Mouse (Mus musculus): ENCODE results near the gene Dand5. TPM values are rescaled to one million over a fixed set of nuclear protein-coding genes. Genes with fewer than 3 reads are reported as not detected.

Dand5 gene
- total RNA-seq, 2 experiments from 2014 or later: 10.3 to 10.9 TPM

DNA sequence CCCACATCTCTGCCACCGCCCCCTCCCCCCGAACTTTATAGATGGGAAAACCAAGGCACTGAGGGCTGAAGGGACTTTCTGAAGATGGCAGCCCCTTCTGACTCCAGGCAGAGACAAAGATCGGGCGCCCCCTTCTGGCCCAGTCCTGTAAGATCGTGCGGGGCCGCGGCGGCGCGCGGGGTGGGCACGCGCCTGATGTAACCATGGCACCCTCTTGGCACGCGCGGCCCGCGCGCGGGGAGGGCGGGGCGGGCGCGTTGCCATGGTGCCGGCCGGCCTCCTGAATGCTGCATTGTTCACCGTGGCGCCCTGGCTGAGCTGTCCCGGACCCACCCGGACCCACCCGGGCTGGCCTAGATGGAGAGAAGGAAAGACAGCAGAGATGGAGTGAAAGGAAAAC lies 11.7 kb downstream of the Dand5 start:
- DNase-seq (ENCODE audit: low spot score in 2 of 2): peak; percentile 96 to 97
- intact Hi-C loops (cut with DNase I): loop anchor here (2.0 to 5.0 kb wide), 3 partner anchors 39 to 169 kb away; no protein-coding TSS in a partner anchor

DNA sequence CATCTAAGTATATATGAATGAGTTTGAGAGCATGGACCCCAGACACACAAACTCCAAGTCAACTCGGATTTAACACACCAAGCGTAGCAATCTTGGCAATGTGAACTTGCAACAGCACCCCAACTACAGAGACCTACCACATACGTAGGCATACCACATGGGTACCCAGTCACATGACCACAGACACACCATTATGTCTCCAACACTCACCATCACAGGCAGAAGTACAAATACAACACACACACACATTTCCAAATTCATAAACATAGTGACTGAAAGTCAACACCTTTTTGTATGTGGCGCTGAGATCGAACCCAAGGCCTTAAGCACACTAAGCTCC lies 12.7 kb downstream of the Dand5 start:
- DNase-seq (ENCODE audit: low spot score in 2 of 2): no peak
- intact Hi-C loops (cut with DNase I): loop anchor here (2.0 to 5.0 kb wide), 3 partner anchors 38 to 168 kb away; no protein-coding TSS in a partner anchor

DNA sequence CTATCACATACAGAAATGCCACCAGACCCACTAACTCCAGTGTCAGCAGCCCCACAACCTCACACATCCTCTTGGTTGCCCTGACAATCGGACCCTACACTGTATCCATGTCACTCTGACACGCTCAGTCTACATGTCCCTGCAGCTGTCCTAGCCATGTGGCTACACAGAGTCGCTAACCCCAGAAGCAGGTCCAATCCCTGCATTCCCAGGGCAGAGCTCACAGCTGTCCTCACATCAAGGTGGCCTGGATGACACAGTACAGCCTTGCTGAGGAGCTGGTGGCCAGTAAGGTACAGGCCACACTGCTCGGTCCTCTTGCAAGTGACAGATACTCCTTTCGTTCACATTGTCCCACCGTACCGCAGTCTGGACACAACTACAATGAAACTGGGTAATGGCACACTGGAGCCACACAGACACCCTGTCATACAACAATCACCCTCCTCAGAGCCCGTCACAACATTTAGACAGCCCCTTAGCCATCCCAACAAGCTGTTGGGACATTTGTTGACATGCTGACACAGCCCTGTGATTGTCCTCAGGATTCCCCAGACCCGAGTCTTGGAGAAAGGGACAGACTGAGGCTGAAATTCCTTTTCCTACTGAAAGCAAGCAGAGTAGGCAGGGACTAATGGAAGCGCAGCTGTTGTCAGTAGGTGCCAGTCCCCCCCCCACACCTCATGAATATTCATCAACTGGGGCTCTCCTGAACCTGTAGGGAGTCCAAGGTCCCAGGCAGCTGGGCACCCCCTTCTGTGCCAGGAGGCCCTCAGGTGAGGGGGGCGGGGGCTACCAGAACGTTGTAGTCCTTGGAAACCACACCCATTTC lies 13.3 kb downstream of the Dand5 start:
- intact Hi-C loops (cut with DNase I): no loop called here

DNA sequence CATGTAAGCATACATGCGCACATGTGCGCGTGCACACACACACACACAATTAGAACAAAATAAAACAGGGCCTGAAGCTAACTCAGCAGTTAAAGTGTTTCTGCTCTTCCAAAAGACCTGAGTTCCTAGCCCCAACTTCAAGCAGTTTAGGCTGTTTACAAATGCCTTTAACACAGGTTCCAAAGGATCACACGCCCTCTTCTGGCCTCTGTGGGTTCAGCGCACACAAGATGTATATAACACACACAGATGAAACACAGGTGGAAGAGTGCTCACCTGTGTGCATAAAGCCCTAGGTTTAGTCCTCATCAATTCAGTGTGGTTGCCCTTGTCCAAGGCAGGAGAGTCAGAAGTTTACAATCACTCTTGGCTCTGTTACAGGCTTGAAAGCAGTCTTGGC lies 16.6 kb downstream of the Dand5 start:
- no peak for DNase-seq (ENCODE audit: low spot score in 2 of 2)
- intact Hi-C loops (cut with DNase I): no loop called here

More for the DNA sequence above, 13.3 kb downstream of the Dand5 start:
- DNase-seq (ENCODE audit: low spot score in 2 of 2): no peak

DNA sequence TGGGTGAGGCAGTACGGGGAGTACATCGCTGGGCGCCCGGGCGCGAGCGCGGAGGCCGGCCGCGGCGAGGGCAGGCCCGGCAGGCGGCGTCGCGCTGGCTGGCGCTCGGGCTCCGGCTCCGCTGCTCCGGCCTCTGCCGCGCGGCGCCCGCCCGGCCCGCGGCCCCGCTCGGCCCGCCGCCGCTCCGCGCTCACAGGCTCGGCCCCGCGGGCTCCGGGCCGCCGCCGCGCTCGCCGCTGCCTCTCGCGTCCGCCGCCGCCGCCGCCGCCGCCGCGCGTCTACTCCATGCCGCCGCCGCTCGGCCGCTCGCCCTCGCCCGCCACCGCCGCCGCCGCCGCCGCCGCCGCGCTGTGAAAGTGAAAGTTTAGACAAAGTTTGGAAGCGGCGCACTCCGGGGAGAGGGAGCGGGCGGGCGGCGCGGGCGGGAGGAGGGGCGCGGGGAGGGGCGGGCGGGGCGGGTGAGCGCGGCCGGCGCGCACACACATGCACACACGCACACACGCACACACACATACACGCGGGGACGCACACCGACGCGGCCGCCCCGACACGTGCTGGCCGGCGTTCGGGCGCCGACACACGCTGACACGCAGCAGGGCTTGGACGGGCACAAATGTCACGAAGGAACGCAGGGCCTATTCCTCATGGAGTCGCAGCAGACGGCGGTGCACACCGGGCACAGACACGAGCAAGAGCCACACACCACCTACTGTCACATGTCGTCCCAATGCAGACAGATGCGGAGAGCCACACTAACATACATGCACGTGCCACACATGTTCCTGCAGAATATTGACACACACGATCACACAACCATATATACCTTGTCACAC lies 22.4 kb downstream of the Dand5 start, which contains the start of gene Nfix:
Gene Nfix (minus strand): TSS at position 346 of the 833 bp plus-strand sequence.
- intact Hi-C loops (cut with DNase I): loop anchor here (2.0 to 5.0 kb wide), 2 partner anchors 33 to 59 kb away; no protein-coding TSS in a partner anchor

DNA sequence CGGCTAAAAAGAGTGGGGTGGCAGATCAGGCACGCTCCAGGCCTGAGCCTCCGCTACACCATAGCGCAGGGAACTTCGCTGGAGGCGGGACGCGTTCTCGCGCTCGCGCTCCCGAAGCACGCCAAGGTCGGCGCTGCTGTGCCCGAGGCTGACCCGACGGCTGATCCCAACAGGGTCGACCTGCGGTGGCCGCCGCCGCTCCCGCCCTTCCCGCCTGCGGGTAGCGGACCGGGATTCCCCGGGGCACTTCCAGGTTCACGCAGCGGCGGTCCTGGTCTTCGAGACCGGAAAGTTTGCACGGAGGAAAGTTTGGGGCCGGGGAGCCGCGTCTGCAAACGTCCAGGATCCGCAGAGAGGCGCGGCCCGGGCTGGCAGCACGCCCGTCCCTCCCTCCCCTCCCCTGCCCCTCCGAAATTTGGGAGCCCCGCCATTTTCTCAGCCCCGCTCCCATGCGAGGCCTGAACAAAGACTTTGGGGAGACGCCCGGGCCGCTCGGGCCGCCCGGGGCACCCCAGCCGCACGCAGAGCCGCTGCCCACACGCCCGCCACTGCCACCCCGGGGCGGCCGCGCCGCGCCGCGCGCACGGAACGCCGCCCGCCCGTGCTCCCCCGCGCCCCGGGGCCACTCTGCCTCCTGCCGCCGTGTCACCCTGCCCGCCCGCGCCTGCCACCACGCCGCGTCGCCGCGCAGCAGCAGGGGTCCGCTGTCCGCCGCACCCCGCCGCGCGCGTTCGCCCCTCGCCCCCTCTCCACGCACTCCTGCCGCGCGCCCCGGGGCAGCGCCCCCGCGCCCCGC lies 23.3 kb downstream of the Dand5 start:
- intact Hi-C loops (cut with DNase I): no loop called here
- peak in 1 of 2 experiments; percentile 68 for DNase-seq (ENCODE audit: low spot score in 2 of 2)

More for the DNA sequence above, 22.4 kb downstream of the Dand5 start, which contains the start of gene Nfix:
- peak; percentile 65 for DNase-seq (ENCODE audit: low spot score in 2 of 2)

DNA sequence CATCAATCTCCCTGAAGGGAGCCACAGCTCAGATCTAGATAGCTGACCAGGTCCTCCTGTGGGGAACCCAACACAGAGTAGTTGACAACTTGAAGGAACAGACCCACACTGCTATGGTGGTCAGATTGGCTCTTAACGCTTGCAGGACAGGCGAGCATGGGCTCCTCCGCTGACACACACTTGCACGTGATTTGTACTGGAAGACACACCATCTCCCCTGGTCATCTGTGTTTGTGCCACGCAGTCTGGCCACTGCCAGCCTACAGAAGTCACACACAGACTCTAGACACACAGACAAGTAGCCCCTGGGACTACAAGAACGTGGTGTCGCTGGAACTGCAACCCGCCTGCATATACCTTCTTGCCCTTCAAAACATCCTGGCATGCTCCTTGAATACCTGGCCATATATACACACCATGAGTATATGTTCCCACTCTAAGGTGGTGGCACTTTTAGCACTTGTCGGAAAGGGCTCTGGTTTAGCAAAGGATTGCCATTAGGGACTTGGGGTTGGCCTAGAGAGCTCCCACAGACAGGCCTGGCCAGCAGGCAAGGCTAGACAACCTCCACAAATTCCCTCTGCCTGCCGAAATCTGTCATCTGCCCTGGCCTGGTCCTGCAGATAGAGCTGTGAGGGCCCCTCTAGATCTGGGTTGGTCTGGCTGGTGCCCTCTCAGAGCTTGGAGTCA lies 24.0 kb downstream of the Dand5 start:
- intact Hi-C loops (cut with DNase I): no loop called here
- no peak for DNase-seq (ENCODE audit: low spot score in 2 of 2)

DNA sequence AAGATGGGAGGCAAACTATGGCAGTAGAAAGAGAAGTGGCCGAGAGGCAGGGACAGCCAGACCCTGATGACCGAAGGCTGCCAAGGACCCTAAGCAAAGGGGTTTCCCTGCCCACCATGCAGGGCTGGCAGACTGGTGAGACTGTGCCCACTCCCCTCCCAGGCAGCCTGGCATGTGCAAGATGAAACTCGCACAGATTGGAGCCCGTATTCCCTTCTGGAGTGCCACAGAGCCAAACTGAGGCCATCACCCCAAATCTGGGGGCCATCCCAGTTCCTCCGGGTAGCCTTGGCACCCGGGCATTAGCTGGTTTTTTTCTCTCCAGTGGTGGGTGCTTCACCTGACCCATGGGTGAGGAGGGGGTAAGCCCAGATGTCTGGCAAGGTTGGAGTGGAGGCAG lies 24.7 kb downstream of the Dand5 start:
- no peak for DNase-seq (ENCODE audit: low spot score in 2 of 2)

DNA sequence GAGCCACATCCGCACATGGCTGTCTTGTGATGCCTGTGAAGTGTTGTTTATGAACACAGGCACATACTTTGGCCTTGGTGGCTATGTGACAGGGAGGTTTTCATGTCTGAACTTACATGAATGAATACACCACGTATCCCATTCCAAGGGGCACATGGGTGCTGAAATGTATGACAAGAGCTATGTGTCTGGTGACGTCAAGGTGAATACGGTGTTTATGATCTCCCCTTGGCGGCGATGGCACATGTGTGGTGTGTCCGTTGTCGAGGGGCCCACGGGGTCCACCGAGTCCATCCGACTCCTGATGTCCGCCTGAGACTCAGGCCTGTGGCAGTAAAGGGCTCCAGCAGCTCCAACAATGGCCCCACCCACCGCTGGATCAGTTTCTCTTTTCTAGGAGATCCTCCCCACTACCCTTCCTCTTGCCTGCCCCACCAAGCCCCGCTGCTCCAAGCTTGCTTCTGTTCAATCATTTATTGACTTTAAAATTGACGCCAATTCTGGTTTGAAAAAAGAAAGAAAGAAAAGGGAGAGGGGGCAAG lies 25.3 kb downstream of the Dand5 start:
- intact Hi-C loops (cut with DNase I): no loop called here
- no peak for DNase-seq (ENCODE audit: low spot score in 2 of 2)

More for the DNA sequence above, 24.7 kb downstream of the Dand5 start:
- intact Hi-C loops (cut with DNase I): no loop called here

DNA sequence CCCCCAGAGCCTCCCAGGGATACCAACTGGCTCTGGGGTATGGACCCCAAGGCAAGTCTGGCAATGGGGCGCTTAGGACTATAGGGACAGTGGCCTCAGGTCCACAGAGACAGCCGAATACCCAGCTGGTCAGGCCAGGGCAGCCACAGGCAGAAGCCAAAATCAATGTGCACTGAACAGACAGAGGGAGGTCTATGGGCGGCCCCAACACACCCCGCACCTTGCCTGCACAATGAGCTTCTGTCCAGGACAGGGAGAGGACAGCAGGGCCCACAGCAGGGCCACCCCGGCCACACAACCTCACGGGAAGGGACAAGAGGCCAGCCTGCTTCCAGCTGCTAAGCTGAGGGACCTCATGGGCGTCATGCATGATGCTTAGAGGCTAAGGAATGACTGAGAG lies 28.1 kb downstream of the Dand5 start:
- intact Hi-C loops (cut with DNase I): loop anchor here (1.0 kb wide), 1 partner anchor 19 kb away; no protein-coding TSS in a partner anchor
- peak in 1 of 2 experiments; percentile 70 for DNase-seq (ENCODE audit: low spot score in 2 of 2)

DNA sequence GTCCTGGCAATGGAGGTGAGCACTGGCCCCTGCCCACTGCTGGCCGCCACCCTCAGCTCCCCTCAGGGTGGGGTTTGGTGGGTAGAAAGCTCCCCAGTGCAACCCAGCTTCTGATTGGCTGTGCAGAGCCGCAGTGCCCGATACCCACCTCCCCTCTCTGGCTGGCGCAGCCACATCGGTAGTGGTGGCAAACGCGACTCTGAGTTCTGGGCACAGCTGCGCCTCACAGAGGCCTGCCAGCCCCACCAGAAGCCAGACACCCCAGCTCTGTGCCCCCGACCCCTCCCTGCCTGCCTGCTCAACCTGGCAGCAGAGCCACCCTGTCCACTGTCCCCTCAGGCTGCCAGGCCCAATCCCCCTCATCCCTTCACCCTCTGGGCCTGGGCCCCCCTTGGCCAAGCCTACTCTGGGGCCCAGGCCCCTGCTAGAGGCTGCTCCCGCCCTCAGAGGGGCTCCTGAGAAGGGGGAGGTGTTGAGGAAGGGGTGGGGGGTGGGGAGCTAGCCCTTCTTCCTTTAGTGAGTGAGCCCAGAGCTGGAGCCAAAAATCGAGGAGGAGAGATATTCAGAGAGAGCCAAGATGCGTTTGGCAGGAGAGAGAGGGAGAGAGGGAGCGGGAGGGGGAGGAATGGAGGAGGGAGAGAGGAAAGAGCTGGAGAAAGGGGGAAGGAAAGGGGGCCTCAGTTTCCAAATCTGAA lies 28.7 kb downstream of the Dand5 start:
- DNase-seq (ENCODE audit: low spot score in 2 of 2): peak; percentile 71
- intact Hi-C loops (cut with DNase I): loop anchor here (1.0 kb wide), 1 partner anchor 19 kb away; no protein-coding TSS in a partner anchor

DNA sequence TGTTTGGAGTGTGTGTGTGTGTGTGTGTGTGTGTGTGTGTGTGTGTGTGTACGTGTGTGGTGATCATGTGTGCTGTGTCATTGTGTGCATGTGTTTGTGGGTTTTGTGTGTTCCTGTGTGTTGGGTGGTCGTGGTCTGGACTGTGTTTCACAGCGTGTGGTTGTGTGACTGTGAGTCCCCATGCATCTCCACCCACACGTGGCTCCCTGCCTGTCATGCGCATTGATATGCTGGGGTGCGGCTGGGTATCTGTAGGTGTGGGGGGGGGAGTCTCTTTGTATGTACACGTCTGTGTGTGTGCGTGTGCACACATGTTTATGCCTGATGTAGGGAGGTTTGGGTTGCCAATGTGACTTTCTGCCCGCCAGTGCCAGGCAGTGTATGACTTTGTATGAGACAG lies 29.5 kb downstream of the Dand5 start:
- intact Hi-C loops (cut with DNase I): no loop called here
- DNase-seq (ENCODE audit: low spot score in 2 of 2): no peak

DNA sequence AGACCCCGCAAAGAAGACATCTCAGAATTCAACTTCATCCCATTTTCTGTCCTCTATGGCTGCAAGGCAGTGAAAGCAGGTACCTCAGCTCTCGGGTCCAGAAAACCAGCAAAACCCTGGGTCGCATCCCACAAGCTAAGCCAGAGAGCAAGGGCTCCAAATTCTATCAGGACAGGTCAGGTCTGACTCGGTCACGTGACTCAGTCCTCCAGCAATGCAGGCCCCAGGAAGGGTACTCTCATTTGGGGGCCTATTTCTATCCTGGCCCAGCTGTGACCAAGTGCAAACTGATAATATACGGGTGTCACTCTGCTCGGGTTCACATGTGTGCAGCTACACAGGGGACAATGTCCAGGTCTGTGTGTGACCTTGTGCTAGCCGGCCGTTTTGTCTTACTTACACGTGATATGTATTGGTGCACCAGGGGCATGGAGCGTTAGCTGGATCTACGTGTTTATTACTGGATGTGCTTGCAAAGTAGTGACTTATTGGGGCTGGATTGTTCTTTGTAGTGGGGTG lies 30.1 kb downstream of the Dand5 start:
- intact Hi-C loops (cut with DNase I): no loop called here
- no peak for DNase-seq (ENCODE audit: low spot score in 2 of 2)

DNA sequence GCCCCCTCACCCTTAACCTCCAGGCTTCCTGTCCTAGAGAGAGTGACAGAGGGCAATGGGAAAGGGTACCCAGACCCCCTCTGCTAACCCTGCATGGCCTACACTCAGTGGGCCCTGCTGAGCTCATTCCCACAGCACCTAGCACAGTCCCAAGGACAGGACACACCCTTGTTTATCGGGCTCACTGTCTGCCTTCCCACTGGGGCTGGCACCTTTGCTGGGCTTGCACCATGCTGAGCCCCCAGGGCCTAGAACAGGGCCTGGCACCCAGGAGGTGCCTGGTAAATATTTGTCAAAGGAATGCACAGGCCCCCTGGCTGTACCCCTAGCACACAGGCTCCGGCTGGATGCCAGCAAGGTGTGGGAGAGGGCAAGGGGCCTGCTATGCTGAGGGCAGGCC lies 32.1 kb downstream of the Dand5 start:
- DNase-seq (ENCODE audit: low spot score in 2 of 2): no peak
- intact Hi-C loops (cut with DNase I): no loop called here

DNA sequence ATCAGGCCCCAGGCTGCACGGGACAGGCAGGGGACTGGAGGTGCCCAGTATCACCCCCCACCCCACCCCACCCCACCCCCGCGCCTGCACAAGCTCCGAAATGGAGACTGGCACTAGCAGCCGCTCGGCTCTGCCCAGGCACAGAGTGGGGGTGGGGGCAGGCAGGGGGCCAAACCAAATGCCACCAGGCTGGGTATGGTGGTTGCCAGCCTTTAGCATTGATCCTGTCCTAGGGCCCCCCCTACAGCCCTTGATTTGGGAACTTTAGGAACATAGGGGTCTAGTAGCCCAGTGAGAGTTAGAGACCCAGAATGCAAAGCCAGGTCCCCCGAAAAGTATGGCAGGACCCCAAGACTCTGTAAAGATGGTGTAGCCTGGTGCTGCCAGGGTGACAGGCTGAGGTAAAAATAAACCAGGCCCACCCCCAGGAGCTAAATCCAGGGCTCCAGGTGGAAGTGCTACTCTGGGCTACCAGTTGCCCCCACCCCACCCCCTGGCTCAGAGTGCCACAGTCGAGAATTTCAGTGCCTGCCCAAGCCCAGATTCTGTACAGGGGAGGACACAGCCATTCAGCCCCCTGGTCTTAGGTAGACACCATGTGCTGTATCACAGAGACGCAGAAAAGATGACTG lies 32.7 kb downstream of the Dand5 start:
- DNase-seq (ENCODE audit: low spot score in 2 of 2): no peak
- intact Hi-C loops (cut with DNase I): no loop called here

DNA sequence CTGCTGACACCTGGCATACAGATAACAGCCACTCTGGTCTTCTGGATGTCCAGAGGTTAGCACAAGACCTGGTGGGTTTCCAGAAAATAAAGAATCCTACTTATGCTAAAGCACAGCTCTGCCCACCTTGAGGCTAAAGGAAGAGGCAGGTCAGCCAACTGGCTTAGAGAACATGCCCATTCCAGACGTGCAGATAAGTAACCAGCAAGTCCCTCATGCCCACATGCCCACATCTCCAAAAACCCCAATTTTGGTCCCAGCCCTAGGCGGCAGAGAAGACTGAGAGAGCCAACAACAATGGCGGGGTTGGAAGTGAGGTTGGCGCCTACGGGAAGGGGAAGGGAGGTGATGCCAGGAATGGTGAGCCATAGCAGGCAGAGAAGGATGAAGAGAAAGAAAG lies 33.3 kb downstream of the Dand5 start:
- intact Hi-C loops (cut with DNase I): no loop called here
- no peak for DNase-seq (ENCODE audit: low spot score in 2 of 2)

DNA sequence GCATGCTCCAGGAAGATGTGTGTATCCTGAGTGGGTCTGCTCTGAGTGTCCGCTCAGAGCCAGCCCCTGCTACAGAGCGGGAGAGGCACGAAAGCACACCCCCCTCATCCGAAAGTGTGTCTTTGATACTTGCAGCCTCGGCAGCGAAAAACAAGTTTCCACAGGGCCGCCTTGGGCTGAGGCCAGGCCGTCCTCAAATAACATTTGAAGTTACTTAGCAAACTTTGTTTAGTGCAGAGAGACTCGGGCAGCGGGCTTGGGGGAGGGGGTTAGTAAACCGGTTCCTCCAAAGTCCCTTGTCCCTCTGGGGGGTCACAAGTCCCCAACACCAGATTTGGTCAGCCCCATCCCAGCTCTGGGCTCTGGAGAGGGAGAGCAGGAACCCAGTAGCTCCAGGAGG lies 33.7 kb downstream of the Dand5 start:
- DNase-seq (ENCODE audit: low spot score in 2 of 2): no peak
- intact Hi-C loops (cut with DNase I): no loop called here

Measured in left cerebral cortex, postnatal 36 days (tissue).